Mouse (Mus musculus): Measurements from ENCODE around the gene Myocd. TPM values are rescaled to one million over a fixed set of nuclear protein-coding genes. Genes with fewer than 3 reads are reported as not detected.

Myocd gene
- polyA plus RNA-seq, 1 experiment from 2014 or later = 21.6 TPM

DNA sequence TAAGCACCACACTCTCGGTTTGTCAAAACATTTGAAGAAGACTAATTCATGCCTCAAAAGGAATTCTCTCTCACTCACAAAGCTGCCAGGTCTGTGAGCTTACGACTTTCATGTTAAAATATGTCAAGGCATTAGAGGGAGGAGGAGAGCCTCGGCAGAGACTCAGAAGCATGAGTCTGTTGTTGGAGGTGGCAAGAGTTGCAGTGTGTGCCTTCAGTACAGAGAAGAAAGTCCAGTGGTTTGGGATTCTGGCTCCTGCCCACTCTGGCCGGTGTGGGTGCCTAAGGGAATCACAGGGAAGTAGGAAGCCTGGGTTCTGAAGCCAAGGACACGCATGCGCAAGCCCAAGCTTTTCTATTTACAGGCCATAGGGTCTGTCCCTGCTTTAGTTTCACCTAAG, 14.2 kb downstream of the Myocd start:
- H3K27me3 ChIP-seq (ENCODE audit: control insufficient read depth, insufficient read depth, low read length) = no peaks in the 10 kb centered on the region
- no peak overlapping the region for H3K9ac ChIP-seq (ENCODE audit: low read length)
- WGBS = 42% methylated on average over 6 of the region's 6 CpGs
- DNase-seq (ENCODE audit: low spot score) (no peak), ATAC-seq (ENCODE audit: low FRiP score, low TSS enrichment) (peak; percentile 63; the same call in 1 of the 2 replicates)
- H3K4me1 ChIP-seq (replicated peaks; ENCODE audit: control insufficient read depth, insufficient read depth) = no peaks in the 10 kb centered on the region
- no peak overlapping the region for H3K4me3 ChIP-seq (ENCODE audit: low read depth, low read length)
- H3K36me3 ChIP-seq (ENCODE audit: control insufficient read depth, insufficient read depth, low read length) = no peaks in the 10 kb centered on the region
- H3K9me3 ChIP-seq (ENCODE audit: control insufficient read depth, low read length) = no peaks in the 10 kb centered on the region
- H3K27ac ChIP-seq (replicated peaks) = peak overlapping the region; percentile 80
- 0 out of 2 replicates have a peak overlapping the region, but pooled peaks have one; percentile 1 for H3K4me2 ChIP-seq (replicated peaks; ENCODE audit: low read depth)
- no peak for TF ChIP-seq CTCF (IDR thresholded peaks at IDR 0.05; ENCODE audit: low read depth)
- TF ChIP-seq EP300 (optimal IDR thresholded peaks at IDR 0.05) = peak; percentile 41

DNA sequence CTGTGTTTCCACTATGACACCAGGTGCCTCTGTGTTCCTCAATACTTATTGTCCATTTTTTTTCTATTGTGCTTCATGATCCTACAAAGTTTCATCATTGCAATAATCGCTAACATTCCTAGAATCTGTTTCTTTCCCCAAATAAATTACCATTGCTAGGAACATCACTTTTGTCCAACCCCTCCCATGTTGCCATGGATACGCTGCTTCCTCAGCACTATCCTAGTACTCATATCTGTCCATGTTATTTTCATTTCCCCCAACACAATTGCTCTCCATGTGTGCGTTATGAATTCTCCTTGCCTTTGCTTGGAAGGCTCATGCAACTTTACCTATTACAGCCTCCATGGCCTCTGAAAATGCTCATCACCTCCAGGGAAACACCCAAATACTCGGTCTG, 19.4 kb downstream of the Myocd start:
- WGBS = 92% methylated on average over 4 of the region's 4 CpGs

DNA sequence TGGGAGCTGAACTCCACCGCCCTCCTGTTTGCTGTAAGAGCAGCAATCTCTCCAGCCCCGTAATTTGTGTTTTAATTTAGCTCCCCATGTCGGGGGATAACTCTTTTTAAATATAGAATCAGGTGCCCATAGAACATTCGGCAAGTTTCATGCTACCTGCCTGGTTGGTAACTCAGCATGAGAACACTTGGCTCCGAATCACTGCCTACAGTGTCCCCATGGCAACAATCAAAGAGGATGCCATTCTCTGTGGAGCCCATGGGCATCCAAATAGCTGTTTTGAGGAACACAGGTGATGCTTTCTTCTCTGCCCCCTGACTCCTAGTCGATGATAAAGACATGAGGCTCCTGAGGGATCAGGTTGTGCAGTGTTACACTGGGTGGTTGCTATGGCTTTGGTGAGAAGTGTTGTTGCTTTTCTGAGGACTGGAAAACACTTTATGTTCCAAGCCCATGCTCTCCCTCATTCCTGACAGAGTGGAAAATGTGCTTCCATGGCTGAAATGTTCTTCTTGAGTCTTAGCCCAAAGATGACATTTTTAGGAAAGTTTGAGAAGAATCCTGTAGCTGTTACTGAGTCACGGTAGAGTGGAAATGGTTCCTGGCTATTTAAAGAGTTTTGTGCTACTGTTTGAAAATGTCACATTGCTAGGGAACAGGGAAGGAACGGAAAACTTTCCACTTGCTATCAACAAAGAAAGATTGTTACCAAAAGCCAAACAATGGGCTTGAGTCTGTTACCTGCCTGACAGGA, 23.3 kb downstream of the Myocd start:
- Histone ChIP-seq H3K9ac (ENCODE audit: low read length) (no peak overlapping the region), H3K4me3 (ENCODE audit: low read depth, low read length) (no peak overlapping the region), H3K27ac (replicated peaks) (no peak overlapping the region), H3K27me3 (ENCODE audit: control insufficient read depth, insufficient read depth, low read length) (no peaks in the 10 kb centered on the region), H3K4me2 (replicated peaks; ENCODE audit: low read depth) (no peak overlapping the region), H3K36me3 (ENCODE audit: control insufficient read depth, insufficient read depth, low read length) (no peaks in the 10 kb centered on the region), H3K4me1 (replicated peaks; ENCODE audit: control insufficient read depth, insufficient read depth) (0 out of 2 replicates have a peak, but pooled peaks cover 2% of the 10 kb centered on the region), H3K9me3 (ENCODE audit: control insufficient read depth, low read length) (no peaks in the 10 kb centered on the region)
- ATAC-seq (ENCODE audit: low FRiP score, low TSS enrichment) = no peak
- 68% methylated on average over 8 of the region's 8 CpGs for whole genome bisulfite sequencing
- DNase-seq (ENCODE audit: low spot score) = no peak
- TF ChIP-seq CTCF (IDR thresholded peaks at IDR 0.05; ENCODE audit: low read depth) = no peak
- TF ChIP-seq EP300 (optimal IDR thresholded peaks at IDR 0.05) = no peak

More for the DNA sequence above, 19.4 kb downstream of the Myocd start:
- no peaks in the 10 kb centered on the region for H3K9me3 ChIP-seq (ENCODE audit: control insufficient read depth, low read length)
- no peak overlapping the region for H3K4me3 ChIP-seq (ENCODE audit: low read depth, low read length)
- no peak overlapping the region for H3K9ac ChIP-seq (ENCODE audit: low read length)
- no peak overlapping the region for H3K27ac ChIP-seq (replicated peaks)
- 0 out of 2 replicates have a peak, but pooled peaks cover 2% of the 10 kb centered on the region for H3K4me1 ChIP-seq (replicated peaks; ENCODE audit: control insufficient read depth, insufficient read depth)
- no peaks in the 10 kb centered on the region for H3K27me3 ChIP-seq (ENCODE audit: control insufficient read depth, insufficient read depth, low read length)
- DNase-seq (ENCODE audit: low spot score) (no peak), ATAC-seq (ENCODE audit: low FRiP score, low TSS enrichment) (no peak)
- no peak for TF ChIP-seq CTCF (IDR thresholded peaks at IDR 0.05; ENCODE audit: low read depth)
- TF ChIP-seq EP300 (optimal IDR thresholded peaks at IDR 0.05) = no peak
- H3K36me3 ChIP-seq (ENCODE audit: control insufficient read depth, insufficient read depth, low read length) = no peaks in the 10 kb centered on the region
- no peak overlapping the region for H3K4me2 ChIP-seq (replicated peaks; ENCODE audit: low read depth)

DNA sequence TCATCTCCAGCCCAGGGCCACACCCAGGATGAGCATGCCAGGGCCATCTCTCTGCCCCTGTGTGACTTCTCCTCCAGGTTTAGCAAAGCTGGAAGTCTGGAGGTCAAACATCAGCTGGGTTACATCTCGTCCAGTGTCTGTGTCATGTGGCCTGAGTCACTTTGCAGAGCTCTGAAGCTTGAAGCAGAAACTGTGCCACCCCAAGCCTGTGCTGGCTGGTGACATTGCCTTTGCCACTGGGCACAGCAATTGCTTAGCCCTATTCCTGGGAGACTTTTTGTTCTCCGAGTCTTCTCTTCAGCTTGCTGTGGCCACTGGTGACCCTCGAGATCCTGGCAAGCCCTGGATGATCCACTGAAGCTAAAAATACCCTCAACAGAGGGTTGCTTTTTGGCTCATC, 26.2 kb downstream of the Myocd start:
- H3K4me3 ChIP-seq (ENCODE audit: low read depth, low read length) = no peak overlapping the region
- no peak overlapping the region for H3K4me2 ChIP-seq (replicated peaks; ENCODE audit: low read depth)
- WGBS = 64% methylated on average over 3 of the region's 3 CpGs
- ATAC-seq (ENCODE audit: low FRiP score, low TSS enrichment) (no peak), DNase-seq (ENCODE audit: low spot score) (no peak)
- no peaks in the 10 kb centered on the region for H3K27me3 ChIP-seq (ENCODE audit: control insufficient read depth, insufficient read depth, low read length)
- no peaks in the 10 kb centered on the region for H3K4me1 ChIP-seq (replicated peaks; ENCODE audit: control insufficient read depth, insufficient read depth)
- H3K27ac ChIP-seq (replicated peaks) = no peak overlapping the region
- H3K36me3 ChIP-seq (ENCODE audit: control insufficient read depth, insufficient read depth, low read length) = no peaks in the 10 kb centered on the region
- no peaks in the 10 kb centered on the region for H3K9me3 ChIP-seq (ENCODE audit: control insufficient read depth, low read length)
- no peak overlapping the region for H3K9ac ChIP-seq (ENCODE audit: low read length)
- TF ChIP-seq EP300 (optimal IDR thresholded peaks at IDR 0.05) (no peak), CTCF (IDR thresholded peaks at IDR 0.05; ENCODE audit: low read depth) (no peak)

DNA sequence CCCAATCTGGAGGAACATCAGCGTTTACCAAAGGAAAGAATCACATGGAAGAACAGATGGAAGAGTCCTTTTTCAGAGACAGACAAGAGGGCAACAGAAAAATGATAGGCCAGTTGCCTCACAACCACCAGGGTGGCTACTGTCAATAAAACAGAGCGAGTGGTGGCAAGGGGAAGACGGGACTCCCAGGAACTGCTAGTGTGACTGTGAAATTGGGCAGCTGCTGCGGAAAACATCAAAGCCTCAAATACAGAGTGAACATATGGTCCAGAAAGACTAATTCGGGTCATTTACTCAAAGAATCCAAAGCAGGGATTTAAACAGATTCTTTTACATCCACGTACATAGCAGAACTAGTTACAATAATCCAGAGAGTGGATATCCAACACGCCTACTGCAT, 29.3 kb downstream of the Myocd start:
- no peak for DNase-seq (ENCODE audit: low spot score)
- ATAC-seq (ENCODE audit: low FRiP score, low TSS enrichment) = no peak
- H3K4me2 ChIP-seq (replicated peaks; ENCODE audit: low read depth) = no peak overlapping the region
- TF ChIP-seq EP300 (optimal IDR thresholded peaks at IDR 0.05) (no peak), CTCF (IDR thresholded peaks at IDR 0.05; ENCODE audit: low read depth) (no peak)
- no peaks in the 10 kb centered on the region for H3K9me3 ChIP-seq (ENCODE audit: control insufficient read depth, low read length)
- H3K4me3 ChIP-seq (ENCODE audit: low read depth, low read length) = no peak overlapping the region
- H3K27ac ChIP-seq (replicated peaks) = no peak overlapping the region
- WGBS = 72% methylated on average over 7 of the region's 7 CpGs
- no peaks in the 10 kb centered on the region for H3K27me3 ChIP-seq (ENCODE audit: control insufficient read depth, insufficient read depth, low read length)
- no peaks in the 10 kb centered on the region for H3K4me1 ChIP-seq (replicated peaks; ENCODE audit: control insufficient read depth, insufficient read depth)
- H3K36me3 ChIP-seq (ENCODE audit: control insufficient read depth, insufficient read depth, low read length) = no peaks in the 10 kb centered on the region
- H3K9ac ChIP-seq (ENCODE audit: low read length) = no peak overlapping the region

DNA sequence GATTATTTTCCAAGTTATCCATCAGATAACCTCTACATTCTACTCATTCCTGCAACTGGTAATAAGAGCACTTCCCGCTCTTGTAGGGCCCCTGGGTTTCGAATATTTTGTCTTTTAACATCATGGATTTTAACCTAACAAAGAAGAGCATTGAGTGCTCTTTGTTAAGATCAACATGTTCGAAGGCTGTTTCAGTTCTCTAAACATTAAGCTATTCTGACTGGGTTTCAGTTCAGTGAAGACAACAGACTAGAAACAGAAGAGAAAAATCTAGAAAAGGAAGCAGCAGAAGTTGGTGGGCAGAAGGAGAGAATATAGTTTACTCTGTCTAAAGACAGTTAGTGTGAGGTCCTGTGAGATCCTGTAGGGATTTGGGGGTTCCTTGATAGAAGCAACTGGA, 31.9 kb downstream of the Myocd start:
- H3K27ac ChIP-seq (replicated peaks) = no peak overlapping the region
- no peaks in the 10 kb centered on the region for H3K4me1 ChIP-seq (replicated peaks; ENCODE audit: control insufficient read depth, insufficient read depth)
- H3K27me3 ChIP-seq (ENCODE audit: control insufficient read depth, insufficient read depth, low read length) = no peaks in the 10 kb centered on the region
- H3K36me3 ChIP-seq (ENCODE audit: control insufficient read depth, insufficient read depth, low read length) = no peaks in the 10 kb centered on the region
- H3K9me3 ChIP-seq (ENCODE audit: control insufficient read depth, low read length) = no peaks in the 10 kb centered on the region
- TF ChIP-seq CTCF (IDR thresholded peaks at IDR 0.05; ENCODE audit: low read depth) (no peak), EP300 (optimal IDR thresholded peaks at IDR 0.05) (no peak)
- WGBS = 58% methylated on average over 3 of the region's 3 CpGs
- no peak overlapping the region for H3K4me2 ChIP-seq (replicated peaks; ENCODE audit: low read depth)
- H3K4me3 ChIP-seq (ENCODE audit: low read depth, low read length) = no peak overlapping the region
- no peak overlapping the region for H3K9ac ChIP-seq (ENCODE audit: low read length)
- ATAC-seq (ENCODE audit: low FRiP score, low TSS enrichment) (no peak), DNase-seq (ENCODE audit: low spot score) (no peak)
